Mouse (Mus musculus) CH12.LX (cell line): Measurements from ENCODE around the gene Rnf145. TPM values are rescaled to one million over a fixed set of nuclear protein-coding genes. Genes with fewer than 3 reads are reported as not detected.

Source experiments
- DNase-seq: peaks from one replicate; pipeline ENCODE4 v3.0.0-alpha.2; 2013; ENCODE audit errors: extremely low read depth
- H3K27ac ChIP-seq: 2 replicates; pipeline ENCODE4 v1.5.1; 2012; ENCODE audit warnings: low read depth, mild to moderate bottlenecking, control low read depth, moderate library complexity; ENCODE audit not compliant: insufficient read depth
- H3K27me3 ChIP-seq: replicated peaks from 2 replicates; pipeline ENCODE3; 2012; ENCODE audit warnings: inconsistent platforms
- H3K36me3 ChIP-seq, 2 experiments: replicated peaks in 1 of 2; 2 replicates each; pipeline versions ENCODE3 to v1.6.1; 2012; ENCODE audit warnings: inconsistent platforms in 1 of 2, low read length in 1 of 2, mild to moderate bottlenecking in 1 of 2, mixed read lengths in 1 of 2, moderate library complexity in 1 of 2; ENCODE audit not compliant: control insufficient read depth in 1 of 2, insufficient read depth in 1 of 2
- H3K4me1 ChIP-seq, 2 experiments: 2 replicates each; pipeline ENCODE4 v1.6.1; 2012; ENCODE audit warnings: inconsistent platforms in 1 of 2, moderate library complexity in 1 of 2; ENCODE audit not compliant: insufficient read depth in 2 of 2, control insufficient read depth in 1 of 2
- H3K4me2 ChIP-seq: 2 replicates; pipeline ENCODE4 v1.6.1; 2012; ENCODE audit warnings: low read depth, mild to moderate bottlenecking, control low read depth; ENCODE audit not compliant: poor library complexity, insufficient read depth, severe bottlenecking
- H3K4me3 ChIP-seq, 3 experiments: fragments of 150-350 bp in 1 of 3; sonication (generic) in 1 of 3; replicated peaks in 1 of 3; 2 replicates each; pipeline versions ENCODE3 to v1.5.1; 2011 to 2012; ENCODE audit warnings: low read depth in 2 of 3, low read length in 2 of 3, mild to moderate bottlenecking in 2 of 3, moderate library complexity in 2 of 3, control low read depth in 1 of 3, improper control_type of control experiment in 1 of 3, inconsistent platforms in 1 of 3, mixed read lengths in 1 of 3; ENCODE audit not compliant: poor library complexity in 1 of 3
- H3K79me2 ChIP-seq: replicated peaks from 2 replicates; pipeline ENCODE4 v1.6.1; 2012; ENCODE audit warnings: mild to moderate bottlenecking, moderate library complexity; ENCODE audit not compliant: control insufficient read depth, poor library complexity, insufficient read depth, severe bottlenecking; ENCODE audit errors: extremely low read depth
- H3K9ac ChIP-seq: 2 replicates; pipeline ENCODE4 v1.6.1; 2012; ENCODE audit warnings: low read depth, mild to moderate bottlenecking, control low read depth, moderate library complexity; ENCODE audit not compliant: insufficient read depth
- H3K9me3 ChIP-seq: replicated peaks from 2 replicates; pipeline ENCODE3; 2012; ENCODE audit warnings: low read length, inconsistent platforms, mixed read lengths
- E2F4 ChIP-seq: IDR thresholded peaks from 2 replicates; pipeline ENCODE4 v1.6.1; 2011; ENCODE audit warnings: low read depth, low read length, improper control_type of control experiment; ENCODE audit not compliant: insufficient replicate concordance
- ELF1 ChIP-seq: IDR thresholded peaks from 2 replicates; pipeline ENCODE4 v1.6.1; 2014; ENCODE audit warnings: low read depth, mild to moderate bottlenecking, inconsistent platforms, low read length, improper control_type of control experiment
- EP300 ChIP-seq: IDR thresholded peaks from 2 replicates; pipeline ENCODE4 v1.6.1; 2011; ENCODE audit warnings: low read length, improper control_type of control experiment
- ETS1 ChIP-seq: conservative IDR thresholded peaks from 2 replicates; pipeline ENCODE4 v1.6.1; 2012; ENCODE audit warnings: low read depth, mild to moderate bottlenecking, inconsistent platforms, low read length, improper control_type of control experiment, moderate library complexity
- GABPA ChIP-seq: IDR thresholded peaks from 2 replicates; pipeline ENCODE4 v1.6.1; 2012; ENCODE audit warnings: low read depth, low read length, improper control_type of control experiment, inconsistent platforms; ENCODE audit not compliant: insufficient replicate concordance
- HCFC1 ChIP-seq: IDR thresholded peaks from 2 replicates; pipeline ENCODE4 v1.6.1; 2012; ENCODE audit warnings: low read depth, mild to moderate bottlenecking, inconsistent platforms, low read length, improper control_type of control experiment
- IRF4 ChIP-seq: IDR thresholded peaks from 2 replicates; pipeline ENCODE4 v1.6.1; 2014; ENCODE audit warnings: low read depth, mild to moderate bottlenecking, inconsistent platforms, low read length, improper control_type of control experiment
- JUN ChIP-seq: IDR thresholded peaks from 2 replicates; pipeline ENCODE4 v1.6.1; 2011; ENCODE audit warnings: low read depth, mild to moderate bottlenecking, low read length, improper control_type of control experiment, moderate library complexity; ENCODE audit not compliant: insufficient read depth
- JUND ChIP-seq: conservative IDR thresholded peaks from 2 replicates; pipeline ENCODE4 v1.6.1; 2011; ENCODE audit warnings: low read depth, low read length, improper control_type of control experiment
- MAX ChIP-seq: IDR thresholded peaks from 2 replicates; pipeline ENCODE4 v1.6.1; 2011; ENCODE audit warnings: low read length, improper control_type of control experiment
- MAZ ChIP-seq: IDR thresholded peaks from 2 replicates; pipeline ENCODE4 v1.6.1; 2012; ENCODE audit warnings: low read depth, mild to moderate bottlenecking, inconsistent platforms, low read length, improper control_type of control experiment, moderate library complexity
- MYC ChIP-seq: IDR thresholded peaks from 2 replicates; pipeline ENCODE4 v1.6.1; 2011; ENCODE audit warnings: low read depth, mild to moderate bottlenecking, improper control_type of control experiment, low read length
- NELFE ChIP-seq: IDR thresholded peaks from 2 replicates; pipeline ENCODE4 v1.6.1; 2011; ENCODE audit warnings: low read depth, low read length, improper control_type of control experiment
- NRF1 ChIP-seq: IDR thresholded peaks from 2 replicates; pipeline ENCODE4 v1.6.1; 2014; ENCODE audit warnings: low read depth, mild to moderate bottlenecking, inconsistent platforms, low read length, improper control_type of control experiment, moderate library complexity
- PAX5 ChIP-seq: IDR thresholded peaks from 2 replicates; pipeline ENCODE4 v1.6.1; 2012; ENCODE audit warnings: low read length, inconsistent platforms, mixed read lengths
- POLR2A ChIP-seq: IDR thresholded peaks from 2 replicates; pipeline ENCODE4 v1.6.1; 2011; ENCODE audit warnings: low read depth, mild to moderate bottlenecking, improper control_type of control experiment, low read length
- RCOR1 ChIP-seq: conservative IDR thresholded peaks from 2 replicates; pipeline ENCODE4 v1.6.1; 2012; ENCODE audit warnings: low read depth, mild to moderate bottlenecking, inconsistent platforms, low read length, improper control_type of control experiment
- TBP ChIP-seq: conservative IDR thresholded peaks from 2 replicates; pipeline ENCODE4 v1.6.1; 2011; ENCODE audit warnings: low read depth, low read length, improper control_type of control experiment
- UBTF ChIP-seq: IDR thresholded peaks from 2 replicates; pipeline ENCODE4 v1.6.1; 2012; ENCODE audit warnings: low read depth, mild to moderate bottlenecking, inconsistent platforms, low read length, improper control_type of control experiment, moderate library complexity
- ZKSCAN1 ChIP-seq: IDR thresholded peaks from 2 replicates; pipeline ENCODE4 v1.6.1; 2012; ENCODE audit warnings: low read depth, inconsistent platforms, low read length, improper control_type of control experiment, borderline replicate concordance
- ZMIZ1 ChIP-seq: IDR thresholded peaks from 2 replicates; pipeline ENCODE4 v1.6.1; 2012; ENCODE audit warnings: low read depth, mild to moderate bottlenecking, inconsistent platforms, low read length, improper control_type of control experiment
- dilution Hi-C: fragments of 300-500 bp; cut with MboI; formaldehyde crosslinking; loops from 2 replicates; pipeline ENCODE4 v1.14.3; 2020; ENCODE audit warnings: low sequenced_read_pairs; ENCODE audit not compliant: extremely low pct_unique_long_range_greater_than_20kb, extremely low pct_ligation_motif_present
- in situ Hi-C: fragments of 300-500 bp; cut with MboI; formaldehyde crosslinking; loops from 3 replicates; pipeline ENCODE4 v1.14.3; 2019; ENCODE audit warnings: low sequenced_read_pairs, low pct_ligation_motif_present, low pct_unique_long_range_greater_than_20kb, mixed read lengths
- polyA plus RNA-seq: library from polyadenylated mRNA; unstranded; fragments of >175 nt; gene quantifications from 2 replicates; pipeline ENCODE4 v1.2.1, GENCODE M21; 2012; ENCODE audit warnings: low read depth; ENCODE audit not compliant: insufficient read length
- total RNA-seq, 2 experiments: library from RNA; depleted of rRNA; stranded (reverse); fragments of 300-350 nt in 1 of 2; fragments of >200 nt in 1 of 2; gene quantifications; 2 replicates each; pipeline ENCODE4 v1.2.3; 2012 to 2014

Rnf145 gene
- total and polyA plus RNA-seq, 3 experiments, result 44.3 to 60.5 (median 44.5) TPM

DNA sequence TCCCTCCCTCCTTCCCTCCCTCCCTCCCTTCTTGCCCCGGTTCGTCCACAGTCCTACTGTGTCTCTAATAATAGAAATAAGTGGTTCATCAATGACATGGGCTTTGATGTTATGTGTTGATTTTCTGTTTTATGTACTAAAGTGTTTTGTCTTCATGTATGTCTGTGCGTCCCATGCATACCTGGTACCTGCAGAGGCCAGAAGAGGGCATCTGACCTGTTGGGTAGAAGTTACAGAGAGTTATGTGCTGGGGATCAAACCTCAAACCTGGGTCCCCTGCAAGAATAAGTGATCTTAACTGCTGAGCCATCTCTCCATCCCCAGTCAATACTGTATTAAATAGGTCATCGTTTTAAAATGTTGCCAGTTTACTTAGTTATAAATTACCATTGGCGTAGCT, 11.0 kb downstream of the Rnf145 start:
- Histone ChIP-seq H3K9ac (no peak overlapping the region), H3K4me2 (no peak overlapping the region), H3K27ac (no peak overlapping the region), H3K79me2 (peaks cover 39% of the 10 kb centered on the region), H3K4me3 (no peak overlapping the region), H3K4me1 (peaks cover 19 to 43% of the 10 kb centered on the region in 2 experiments), H3K36me3 (peaks cover 63 to 86% of the 10 kb centered on the region in 2 experiments)
- in situ Hi-C loops (no loop called here), dilution Hi-C loops (no loop called here)
- no peak for DNase-seq
- TF ChIP-seq ELF1 (no peak), JUN (no peak), ETS1 (no peak), MAX (no peak), NRF1 (no peak), MAZ (no peak), E2F4 (no peak), ZKSCAN1 (no peak), ZMIZ1 (no peak), MYC (no peak), EP300 (no peak), NELFE (no peak), PAX5 (no peak), HCFC1 (no peak), POLR2A (no peak), JUND (no peak), RCOR1 (no peak), TBP (no peak)
- TF ChIP-seq, all 38 proteins: peak for 0
- peaks cover 2% of the 10 kb centered on the region for H3K9me3 ChIP-seq
- H3K27me3 ChIP-seq, result no peaks in the 10 kb centered on the region

DNA sequence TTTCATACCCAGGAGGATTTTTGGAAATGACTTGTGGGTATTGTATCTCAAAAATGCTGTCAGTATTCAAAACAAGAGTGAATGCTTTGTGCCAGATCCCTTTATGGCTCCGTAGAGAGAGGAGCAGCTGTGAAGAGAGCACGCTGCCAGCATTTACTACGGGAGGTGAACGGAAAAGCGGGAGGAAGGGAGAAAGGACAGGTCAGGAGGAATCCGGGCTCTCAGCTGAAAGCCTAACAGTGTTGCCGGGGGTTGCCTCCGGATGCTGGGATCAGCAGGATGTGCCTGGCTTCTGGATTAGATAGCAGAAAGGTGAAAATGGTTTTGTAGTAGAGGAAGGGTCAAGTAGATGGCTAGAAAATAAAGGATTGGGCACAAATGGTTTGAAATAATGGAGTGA, 11.6 kb downstream of the Rnf145 start:
- H3K4me3 ChIP-seq, result no peak overlapping the region
- no peaks in the 10 kb centered on the region for H3K27me3 ChIP-seq
- H3K9ac ChIP-seq, result no peak overlapping the region
- H3K4me2 ChIP-seq, result no peak overlapping the region
- peaks cover 36% of the 10 kb centered on the region for H3K79me2 ChIP-seq
- dilution Hi-C loops (no loop called here), in situ Hi-C loops (no loop called here)
- H3K4me1 ChIP-seq, result peaks cover 19 to 43% of the 10 kb centered on the region in 2 experiments
- DNase-seq, result no peak
- H3K9me3 ChIP-seq, result peaks cover 2% of the 10 kb centered on the region
- peaks cover 63 to 86% of the 10 kb centered on the region in 2 experiments for H3K36me3 ChIP-seq
- TF ChIP-seq ZKSCAN1 (no peak), MAX (no peak), PAX5 (no peak), IRF4 (no peak), POLR2A (no peak), GABPA (no peak), UBTF (no peak), NELFE (no peak), ELF1 (no peak)
- H3K27ac ChIP-seq, result no peak overlapping the region
